Mouse (Mus musculus): ENCODE results near the gene Rps7.

Rps7 gene

GRCm38 (mm10) chr12:28617297-28617696 is 18.5 kb downstream of the Rps7 start:
- in situ Hi-C loops (cut with MseI, MboI), result no loop called here

- in situ Hi-C loops (cut with MseI, MboI), result no loop called here
These were observed 21.4 kb downstream of the Rps7 start for GRCm38 (mm10) chr12:28614401-28614800.

- in situ Hi-C loops (cut with MseI, MboI), result no loop called here
These were observed 23.4 kb downstream of the Rps7 start for GRCm38 (mm10) chr12:28612391-28612790.

- in situ Hi-C loops (cut with MseI, MboI), result no loop called here
These were observed 28.0 kb downstream of the Rps7 start for GRCm38 (mm10) chr12:28607546-28608305.

DNA sequence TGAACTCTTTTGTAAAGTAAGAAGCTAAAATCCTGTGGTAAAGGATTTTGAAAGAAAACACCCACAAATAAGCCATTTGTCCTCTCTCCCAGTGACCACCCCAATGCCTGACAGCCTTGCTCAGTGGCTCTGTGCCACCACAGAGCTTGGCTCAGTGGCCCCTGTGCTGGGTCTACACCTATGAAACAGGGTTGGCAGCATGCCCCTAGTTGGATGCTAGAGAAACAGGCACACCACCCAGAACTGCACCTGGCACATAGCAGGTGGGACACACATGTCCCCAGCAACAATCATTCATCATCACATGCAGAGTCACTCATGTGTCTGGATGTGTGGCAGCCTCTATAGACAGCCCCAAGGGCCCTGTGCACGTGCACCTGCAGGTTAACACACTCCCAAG is 32.3 kb downstream of the Rps7 start:
- in situ Hi-C loops (cut with MseI, MboI), result no loop called here

DNA sequence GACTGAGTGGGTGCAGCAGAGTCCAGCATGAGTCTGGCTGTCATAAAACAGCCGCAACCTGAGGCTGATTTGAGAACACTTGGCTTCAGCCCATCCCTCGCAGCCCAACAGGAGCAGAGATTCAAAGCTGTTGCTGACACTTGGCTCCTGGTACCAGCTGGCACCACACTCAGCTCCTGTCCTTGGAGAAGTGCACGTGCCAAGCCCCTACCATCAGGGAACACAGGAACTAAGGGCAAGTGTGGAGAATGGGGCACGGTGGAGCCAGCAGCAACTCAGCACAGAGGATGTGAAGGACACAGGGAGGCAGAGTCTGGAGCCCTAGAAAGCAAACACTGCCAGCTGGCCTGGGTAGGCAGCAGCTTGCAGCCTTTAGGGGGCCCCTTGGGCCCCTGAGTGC is 33.5 kb downstream of the Rps7 start:
- in situ Hi-C loops (cut with MseI, MboI), result no loop called here

DNA sequence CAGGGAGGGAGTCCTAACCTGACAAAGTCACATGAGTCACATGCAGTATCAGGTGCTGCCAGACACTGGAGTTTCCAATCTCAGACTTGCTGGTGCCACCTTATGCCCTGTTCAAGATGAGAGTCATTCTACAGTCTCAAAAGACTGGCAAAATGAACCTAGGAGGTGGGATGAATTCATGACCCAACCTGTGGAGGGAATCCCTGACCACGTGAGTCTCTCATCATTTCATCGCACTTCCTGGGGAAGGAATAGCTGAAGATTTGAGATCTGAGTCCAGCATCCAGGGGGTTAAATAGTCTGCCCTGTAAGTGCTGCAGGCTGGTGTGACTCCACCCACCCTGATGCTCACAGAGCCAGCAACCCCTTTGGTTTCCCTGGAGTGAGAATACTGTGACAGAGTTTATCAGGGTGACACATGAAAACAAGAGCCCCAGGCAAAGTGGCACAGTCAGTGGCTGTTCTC is 37.2 kb downstream of the Rps7 start:
- in situ Hi-C loops (cut with MseI, MboI), result no loop called here

GRCm38 (mm10) chr12:28598110-28598509 is 37.6 kb downstream of the Rps7 start:
- in situ Hi-C loops (cut with MseI, MboI), result no loop called here

DNA sequence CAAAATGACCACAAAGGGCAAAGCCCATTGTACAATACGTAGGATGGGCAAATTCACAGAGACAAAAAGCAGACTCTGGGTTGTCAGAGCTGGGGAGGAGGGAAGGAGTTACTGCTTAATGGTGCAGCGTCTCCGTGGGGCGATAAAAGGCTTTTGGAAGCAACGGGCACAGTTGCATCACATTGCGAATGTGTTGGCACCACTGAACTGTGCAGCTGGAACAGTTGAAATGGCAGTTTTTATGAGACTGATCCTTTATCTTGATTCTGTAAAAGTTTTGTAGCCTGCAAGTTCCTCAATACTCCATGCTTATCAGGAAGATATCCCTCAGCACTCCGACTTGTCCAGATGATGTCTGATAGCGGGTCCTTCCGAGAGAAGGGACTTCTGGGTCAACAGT is 38.1 kb downstream of the Rps7 start:
- in situ Hi-C loops (cut with MseI, MboI), result no loop called here

GRCm38 (mm10) chr12:28596851-28597250 is 38.9 kb downstream of the Rps7 start:
- in situ Hi-C loops (cut with MseI, MboI), result no loop called here

GRCm38 (mm10) chr12:28590428-28590827 is 45.3 kb downstream of the Rps7 start:
- in situ Hi-C loops (cut with MseI, MboI), result no loop called here

DNA sequence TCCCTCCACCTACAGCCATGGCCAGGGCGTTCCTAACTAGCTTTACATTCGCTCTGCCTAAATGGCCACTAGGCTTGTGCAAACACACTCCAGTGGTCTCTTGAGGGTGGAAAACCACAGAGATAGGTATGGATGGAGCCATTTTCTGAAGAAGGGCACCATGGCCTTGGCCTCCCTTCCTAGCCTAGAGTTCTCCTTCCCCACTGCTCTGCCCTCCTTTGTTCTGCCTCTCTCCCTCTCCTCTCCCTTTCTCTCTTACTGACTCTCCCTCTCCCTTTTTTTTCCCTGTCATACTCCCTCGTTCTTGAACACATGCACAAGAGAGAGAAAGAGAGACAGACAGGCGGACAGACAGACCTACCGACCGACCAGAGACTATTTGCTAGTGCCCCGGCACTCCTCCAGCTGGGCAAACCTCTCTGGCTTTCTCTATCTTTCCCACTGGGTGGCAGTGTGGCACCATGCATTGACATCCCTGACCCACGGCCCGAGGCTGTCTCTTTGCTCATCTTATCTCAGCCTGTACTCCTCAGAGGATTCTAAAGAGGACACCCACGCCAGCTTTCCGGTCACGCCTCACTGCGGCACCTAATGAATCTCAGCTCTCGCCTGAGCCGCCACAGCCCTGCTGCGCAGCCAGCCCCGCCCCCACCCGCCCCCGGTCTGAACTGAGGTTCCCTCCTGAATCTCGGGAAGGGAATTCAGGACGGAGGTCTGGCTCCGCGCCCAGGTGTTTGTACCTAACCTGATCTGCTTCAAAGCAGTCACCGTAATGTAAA is 46.5 kb downstream of the Rps7 start:
- in situ Hi-C loops (cut with MseI, MboI), result no loop called here

- in situ Hi-C loops (cut with MseI, MboI), result no loop called here
These were observed 47.8 kb downstream of the Rps7 start for GRCm38 (mm10) chr12:28587949-28588348.

DNA sequence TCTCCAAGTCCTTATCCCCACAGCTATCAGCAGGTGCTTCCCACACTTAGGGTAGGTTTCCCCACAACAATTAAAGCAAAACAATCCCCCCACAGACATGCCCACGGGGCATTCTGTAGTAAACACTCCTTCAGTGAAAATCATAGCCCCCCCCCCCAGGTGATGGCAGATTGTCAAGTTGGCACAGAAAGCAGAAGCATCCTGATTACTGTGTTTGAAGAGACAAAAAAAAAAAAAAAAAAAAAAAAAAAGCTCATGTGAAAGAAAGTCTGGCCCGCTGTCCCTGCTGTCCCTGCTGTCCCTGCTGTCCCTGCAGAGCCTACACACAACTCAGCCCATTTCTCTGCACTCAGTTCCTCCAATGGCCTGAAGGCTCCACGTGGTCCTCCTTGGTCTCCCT is 51.7 kb downstream of the Rps7 start:
- in situ Hi-C loops (cut with MseI, MboI), result no loop called here

- in situ Hi-C loops (cut with MseI, MboI), result no loop called here
These were observed 53.3 kb downstream of the Rps7 start, which contains the start of gene Allc for GRCm38 (mm10) chr12:28582423-28582822. TSS of gene Allc (minus strand) at chr12:28582523.
